Mouse (Mus musculus) large intestine, adult 2 months (tissue): ENCODE data around the gene Setdb1. TPM values are rescaled to one million over a fixed set of nuclear protein-coding genes. Genes with fewer than 3 reads are reported as not detected.
"Not testable (repeated sequence)": the region's sequence is repeated elsewhere in the genome, so short reads cannot be mapped to it uniquely, and the experiment has no call there.

Experiments used
- DNase-seq: peaks from one replicate; pipeline ENCODE4 v3.0.0-alpha.2; 2012; ENCODE audit warnings: low read depth, low spot score
- WGBS: fragments of 180-500 bp; shearing (Covaris S2); methylation state at CpG from one replicate; pipeline ENCODE4 v1.1.7; 2018; 5-methylcytosine and 5-hydroxymethylcytosine counted together
- polyA plus RNA-seq: library from polyadenylated mRNA; depleted of rRNA; stranded (reverse); fragments of >200 nt; gene quantifications from 2 replicates; pipeline ENCODE4 v1.2.3, GENCODE M21; 2012; rRNA removed

The Setdb1 gene
- polyA plus RNA-seq: 9.8 and 13.4 TPM in 2 replicates

GRCm38 (mm10) chr3:95356701-95357449, at the start of gene Setdb1:
Gene Setdb1 (minus strand): TSS chr3:95357202.
- DNase-seq: peak; percentile 84
- WGBS: under 1% methylated on average over 33 of the region's 57 CpGs

GRCm38 (mm10) chr3:95402741-95403140, 45.7 kb upstream of the Setdb1 start, which contains the start of gene 4930558C23Rik:
Gene 4930558C23Rik (minus strand): TSS chr3:95402841.
- no peak for DNase-seq
- 79% methylated on average over 3 of the region's 3 CpGs for WGBS

- no peak for DNase-seq
- WGBS: 63% methylated on average over 4 of the region's 4 CpGs
These were observed 37.4 kb upstream of the Setdb1 start for GRCm38 (mm10) chr3:95394385-95394784.

- 76% methylated on average over 5 of the region's 5 CpGs for WGBS
- no peak for DNase-seq
These were observed 28.5 kb upstream of the Setdb1 start for GRCm38 (mm10) chr3:95385401-95386075.

GRCm38 (mm10) chr3:95373208-95373607, 16.2 kb upstream of the Setdb1 start:
- DNase-seq: no peak
- WGBS: 80% methylated on average over 9 of the region's 10 CpGs

- no peak for DNase-seq
These were observed 13.1 kb upstream of the Setdb1 start for GRCm38 (mm10) chr3:95370101-95370500.

GRCm38 (mm10) chr3:95360276-95360675, 3.3 kb upstream of the Setdb1 start:
- not testable (repeated sequence) for DNase-seq
- 72% methylated on average over 3 of the region's 3 CpGs for WGBS

- no peak for DNase-seq
- WGBS: 97% methylated on average over 2 of the region's 2 CpGs
These were observed 744 bp upstream of the Setdb1 start for GRCm38 (mm10) chr3:95357746-95358145.

GRCm38 (mm10) chr3:95355911-95356544, 974 bp downstream of the Setdb1 start:
- not testable (repeated sequence) for DNase-seq
- 23% methylated on average over 12 of the region's 19 CpGs for WGBS

- DNase-seq: peak; percentile 14
These were observed 7.5 kb downstream of the Setdb1 start for GRCm38 (mm10) chr3:95349491-95349890.

GRCm38 (mm10) chr3:95348343-95348742, 8.7 kb downstream of the Setdb1 start:
- not testable (repeated sequence) for DNase-seq
- 93% methylated on average over 5 of the region's 5 CpGs for WGBS

- WGBS: 89% methylated on average over 7 of the region's 7 CpGs
- DNase-seq: no peak
These were observed 10.5 kb downstream of the Setdb1 start for GRCm38 (mm10) chr3:95346454-95346853.

GRCm38 (mm10) chr3:95343356-95344000, 13.5 kb downstream of the Setdb1 start:
- WGBS: 84% methylated on average over 9 of the region's 9 CpGs
- DNase-seq: not testable (repeated sequence)

GRCm38 (mm10) chr3:95338251-95338650, 18.8 kb downstream of the Setdb1 start:
- 95% methylated on average over 4 of the region's 4 CpGs for WGBS
- DNase-seq: no peak

- no peak for DNase-seq
- 96% methylated on average over 4 of the region's 4 CpGs for WGBS
These were observed 19.7 kb downstream of the Setdb1 start for GRCm38 (mm10) chr3:95337345-95337744.

GRCm38 (mm10) chr3:95331528-95331927, 25.5 kb downstream of the Setdb1 start:
- 18% methylated on average over 1 of the region's 1 CpGs for WGBS
- DNase-seq: no peak

- WGBS: 59% methylated on average over 1 of the region's 1 CpGs
These were observed 28.1 kb downstream of the Setdb1 start for GRCm38 (mm10) chr3:95328803-95329404.

GRCm38 (mm10) chr3:95324454-95325144, 32.4 kb downstream of the Setdb1 start:
- no peak for DNase-seq
- 86% methylated on average over 6 of the region's 6 CpGs for WGBS

More at GRCm38 (mm10) chr3:95328803-95329404, 28.1 kb downstream of the Setdb1 start:
- DNase-seq: no peak

- no peak for DNase-seq
These were observed 33.6 kb downstream of the Setdb1 start for GRCm38 (mm10) chr3:95323429-95323828.

More at GRCm38 (mm10) chr3:95323429-95323828, 33.6 kb downstream of the Setdb1 start:
- 66% methylated on average over 3 of the region's 3 CpGs for WGBS
